In the genomic region with DNA sequence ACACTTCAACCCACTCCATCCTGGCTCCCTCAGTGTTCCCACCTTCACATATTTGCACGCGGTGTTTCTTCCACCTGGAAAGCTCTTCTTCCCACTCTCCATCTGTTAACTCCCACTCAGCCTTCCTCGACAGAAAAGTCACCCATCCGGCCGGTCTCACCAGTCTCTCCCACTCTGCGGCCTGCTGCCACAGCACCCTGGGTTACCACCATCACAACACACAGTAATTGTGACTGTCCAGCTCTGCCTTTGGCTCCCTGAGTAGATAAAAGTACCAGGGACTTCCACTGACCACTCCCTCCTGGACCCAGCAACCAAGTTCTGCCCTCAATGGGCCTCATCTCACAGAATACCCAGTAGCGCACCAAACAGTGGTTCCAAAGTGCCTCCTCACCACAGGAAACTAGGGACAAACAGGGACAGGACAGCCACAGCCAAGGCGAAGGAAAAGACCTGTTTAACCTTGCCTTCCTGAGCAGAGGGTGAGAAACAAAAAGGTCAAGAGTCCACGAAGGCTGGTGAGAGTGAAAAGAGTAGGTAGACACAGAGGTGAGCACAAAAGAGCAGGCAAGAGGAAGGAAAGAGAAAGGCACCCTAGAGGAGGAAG, we compare ENCODE assay signal across 10 mouse cellular contexts. TPM values are rescaled to one million over a fixed set of nuclear protein-coding genes. Genes with fewer than 3 reads are reported as not detected.
DNase-seq lines count a peak whose midpoint lies in the region; ATAC-seq and TF ChIP-seq lines count a peak whose summit lies in the region.
"Had no signal": no experiment of that assay in that cellular context is flagged by ENCODE, and none has a peak within 500 bp of the region (broad histone marks: within the 10 kb centered on the region; RNA-seq: fewer than 3 reads in every experiment).

No protein-coding gene starts in this region.

- peak overlapping the region; percentile 96 for H3K4me2 ChIP-seq in midbrain, embryonic 15.5 days

- H3K9ac ChIP-seq in midbrain, embryonic 15.5 days = peak overlapping the region; percentile 74

- ATAC-seq in midbrain, embryonic 15.5 days (replicated peaks) = no peak
- ATAC-seq in monocyte, adult 5-6 weeks (replicated peaks; ENCODE audit: insufficient number of reproducible peaks, low FRiP score, low TSS enrichment, poor library complexity, severe bottlenecking) = no peak

- no peaks in the 10 kb centered on the region for H3K27me3 ChIP-seq in midbrain, embryonic 15.5 days (replicated peaks)

- 53% methylated on average over 9 of the region's 9 CpGs for WGBS in midbrain, embryonic 15.5 days

- peak; percentile 31 to 52 for DNase-seq in layer of hippocampus, adult 2 months (ENCODE audit: low spot score in 2 of 2)
- no peak for DNase-seq in layer of hippocampus, postnatal 25 days (ENCODE audit: extremely low spot score in 1 of 2, low spot score in 1 of 2)
- DNase-seq in frontal cortex, postnatal 36 days (ENCODE audit: low spot score in 2 of 2) = peak; percentile 56 to 68
- DNase-seq in left cerebral cortex, postnatal 36 days (ENCODE audit: low spot score in 2 of 2) = peak; percentile 61 to 62
- no peak for DNase-seq in urinary bladder, postnatal 36 days (ENCODE audit: low spot score in 2 of 2)

- H3K4me1 ChIP-seq in brown adipose tissue, adult 24 weeks (ENCODE audit: control insufficient read depth, insufficient read depth, insufficient read length, low read length) = peaks cover 31% of the 10 kb centered on the region
- peaks cover 46% of the 10 kb centered on the region for H3K4me1 ChIP-seq in midbrain, embryonic 15.5 days

- peak overlapping the region; percentile 100 for H3K27ac ChIP-seq in layer of hippocampus, adult 2 months
- H3K27ac ChIP-seq in brown adipose tissue, adult 24 weeks (replicated peaks; ENCODE audit: low read depth, low read length) = peak overlapping the region; percentile 70
- peak overlapping the region; percentile 94 for H3K27ac ChIP-seq in midbrain, embryonic 15.5 days

- peak overlapping the region; percentile 76 for H3K4me3 ChIP-seq in layer of hippocampus, adult 2 months
- peak overlapping the region; percentile 87 for H3K4me3 ChIP-seq in brown adipose tissue, adult 24 weeks (ENCODE audit: insufficient read depth, low read depth, low read length)
- H3K4me3 ChIP-seq in midbrain, embryonic 15.5 days = peak overlapping the region; percentile 73

- intact Hi-C loops in left cerebral cortex, postnatal 36 days (cut with DNase I) = loop anchor here (2.0 kb wide), 1 partner anchor 33 kb away; a partner anchor contains a TSS

- TF ChIP-seq CTCF in layer of hippocampus, adult 2 months (conservative IDR thresholded peaks at IDR 0.05) = no peak

- no peaks in the 10 kb centered on the region for H3K9me3 ChIP-seq in midbrain, embryonic 15.5 days

- 0 out of 2 replicates have a peak, but pooled peaks cover 4% of the 10 kb centered on the region for H3K36me3 ChIP-seq in midbrain, embryonic 15.5 days (replicated peaks)

RNA-seq across cellular contexts. Expression of a gene that starts 1.2 kb away (rescaled TPM):
- total RNA-seq in layer of hippocampus, adult 2 months (2021) = 100 to 1,000 TPM; 133 to 134 TPM
- total RNA-seq in layer of hippocampus, postnatal 25 days (2021) = 100 to 1,000 TPM; 126 to 135 TPM
- polyA plus RNA-seq in brown adipose tissue, adult 24 weeks (2012; ENCODE audit: insufficient read depth, insufficient read length, missing spikeins) = 31.0 and 46.4 TPM in 2 replicates
- total RNA-seq in left cerebral cortex, postnatal 36 days (2021) = 100 to 1,000 TPM; 138 to 145 TPM
- 10.5 TPM in 2 replicates for polyA plus RNA-seq in midbrain, embryonic 15.5 days (2015; fragmentation: Nextera tagmentation; extraction: Ambion mirVana)
- total RNA-seq in monocyte, adult 5-6 weeks (2017) = 101 to 191 TPM (median 127 TPM) in 3 replicates

RNA-seq across cellular contexts. Expression of a gene that starts 26.4 kb away (rescaled TPM):
- total RNA-seq in layer of hippocampus, adult 2 months (2021) = 10 to 100 TPM; 17.8 to 21.8 TPM
- total RNA-seq in layer of hippocampus, postnatal 25 days (2021) = 10 to 100 TPM; 12.5 to 17.3 TPM
- 1.0 and 2.2 TPM in 2 replicates for polyA plus RNA-seq in brown adipose tissue, adult 24 weeks (2012; ENCODE audit: insufficient read depth, insufficient read length, missing spikeins)
- total RNA-seq in left cerebral cortex, postnatal 36 days (2021) = 10 to 100 TPM; 10.0 to 16.8 TPM
- polyA plus RNA-seq in midbrain, embryonic 15.5 days (2015; fragmentation: Nextera tagmentation; extraction: Ambion mirVana) = 3.8 and 4.2 TPM in 2 replicates
- total RNA-seq in monocyte, adult 5-6 weeks (2017) = 18.1 to 27.9 TPM (median 21.7 TPM) in 3 replicates

RNA-seq across cellular contexts. Expression of a gene that starts 27.2 kb away (rescaled TPM):
- 10 to 100 TPM; 82.1 to 92.1 TPM for total RNA-seq in layer of hippocampus, adult 2 months (2021)
- 10 to 100 TPM; 89.0 to 91.9 TPM for total RNA-seq in layer of hippocampus, postnatal 25 days (2021)
- 21.7 and 23.6 TPM in 2 replicates for polyA plus RNA-seq in brown adipose tissue, adult 24 weeks (2012; ENCODE audit: insufficient read depth, insufficient read length, missing spikeins)
- total RNA-seq in left cerebral cortex, postnatal 36 days (2021) = 100 to 1,000 TPM; 100 to 106 TPM
- polyA plus RNA-seq in midbrain, embryonic 15.5 days (2015; fragmentation: Nextera tagmentation; extraction: Ambion mirVana) = 165 TPM in 2 replicates
- 12.9 to 47.3 TPM (median 16.6 TPM) in 3 replicates for total RNA-seq in monocyte, adult 5-6 weeks (2017)

RNA-seq across cellular contexts. Expression of a gene that starts 32.8 kb away (rescaled TPM):
- total RNA-seq in layer of hippocampus, adult 2 months (2021) = 100 to 1,000 TPM; 334 to 355 TPM
- total RNA-seq in layer of hippocampus, postnatal 25 days (2021) = 100 to 1,000 TPM; 330 to 348 TPM
- 0.63 TPM in 2 replicates for polyA plus RNA-seq in brown adipose tissue, adult 24 weeks (2012; ENCODE audit: insufficient read depth, insufficient read length, missing spikeins)
- total RNA-seq in left cerebral cortex, postnatal 36 days (2021) = 100 to 1,000 TPM; 398 to 475 TPM
- 8.6 TPM in 2 replicates for polyA plus RNA-seq in midbrain, embryonic 15.5 days (2015; fragmentation: Nextera tagmentation; extraction: Ambion mirVana)
- not detected in 3 replicates for total RNA-seq in monocyte, adult 5-6 weeks (2017)
- total RNA-seq: neutrophil, adult 5-6 weeks had no signal

RNA-seq across cellular contexts. Expression of a gene that starts 53.8 kb away (rescaled TPM):
- total RNA-seq in layer of hippocampus, adult 2 months (2021) = under 1 TPM; 0.18 to 0.22 TPM
- total RNA-seq in layer of hippocampus, postnatal 25 days (2021) = under 1 TPM; 0.27 to 0.42 TPM
- polyA plus RNA-seq in brown adipose tissue, adult 24 weeks (2012; ENCODE audit: insufficient read depth, insufficient read length, missing spikeins) = not detected in 2 replicates
- total RNA-seq in left cerebral cortex, postnatal 36 days (2021) = under 1 TPM; 0.84 to 0.95 TPM
- polyA plus RNA-seq in midbrain, embryonic 15.5 days (2015; fragmentation: Nextera tagmentation; extraction: Ambion mirVana) = 0.75 and 1.3 TPM in 2 replicates
- total RNA-seq in monocyte, adult 5-6 weeks (2017) = 0.39 TPM in 1 of 3 replicates, not detected in the others
- total RNA-seq: adrenal gland, postnatal 36 days; neutrophil, adult 5-6 weeks had no signal

Comparison
In these comparisons a context has a peak if more than half of its experiments do, and no peak if none do; other contexts are left out.
1. DNase-seq: peak in layer of hippocampus, adult 2 months (2 of 2), frontal cortex, postnatal 36 days (2 of 2) and left cerebral cortex, postnatal 36 days (2 of 2); none in layer of hippocampus, postnatal 25 days (0 of 2) and urinary bladder, postnatal 36 days (0 of 2).
2. Peak in every context shown above with its lines, with median percentiles within 50 percentile points of each other: H3K27ac ChIP-seq and H3K4me3 ChIP-seq.